Mouse (Mus musculus) frontal cortex, postnatal 25 days (tissue): Measurements from ENCODE around the gene N4bp2l2.
"Not testable (repeated sequence)": the region's sequence is repeated elsewhere in the genome, so short reads cannot be mapped to it uniquely, and the experiment has no call there.

Source experiments
- DNase-seq, 2 experiments: peaks; one replicate each; pipeline ENCODE4 v3.0.0; 2022; ENCODE audit warnings: low spot score in 2 of 2

N4bp2l2 gene

DNA sequence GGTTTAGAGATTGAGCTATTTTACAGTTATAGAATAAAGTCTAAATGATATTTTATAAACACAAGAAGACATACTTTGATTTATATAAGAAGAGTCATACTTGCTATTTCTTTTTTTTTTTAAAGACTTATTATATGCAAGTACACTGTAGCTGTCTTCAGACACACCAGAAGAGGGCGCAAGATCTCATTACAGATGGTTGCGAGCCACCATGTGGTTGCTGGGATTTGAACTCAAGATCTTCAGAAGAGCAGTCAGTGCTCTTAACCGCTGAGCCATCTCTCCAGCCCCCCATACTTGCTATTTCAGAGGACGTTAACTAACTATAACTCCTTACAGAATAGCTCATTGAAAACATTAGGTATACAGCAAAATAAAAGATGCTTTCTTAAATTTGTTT, 22.6 kb downstream of the N4bp2l2 start:
- DNase-seq, result not testable (repeated sequence)

DNA sequence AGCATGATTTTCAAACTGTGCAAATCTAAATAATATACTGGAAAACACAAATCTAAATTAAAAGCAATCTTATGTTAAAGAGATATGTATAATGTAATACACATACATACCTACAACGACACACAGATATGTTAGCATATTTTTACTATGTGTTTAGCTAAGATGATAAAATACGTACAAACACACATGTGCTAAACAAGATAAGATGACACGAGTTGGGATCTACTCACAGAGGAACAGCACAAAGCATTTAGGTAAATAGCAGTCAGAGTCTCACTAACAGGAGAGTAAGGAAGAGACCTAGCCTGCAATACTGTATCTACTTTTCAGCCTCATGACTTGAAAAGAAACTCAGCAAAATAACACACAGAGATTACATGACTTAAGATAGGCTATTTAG, 24.5 kb downstream of the N4bp2l2 start:
- no peak for DNase-seq

DNA sequence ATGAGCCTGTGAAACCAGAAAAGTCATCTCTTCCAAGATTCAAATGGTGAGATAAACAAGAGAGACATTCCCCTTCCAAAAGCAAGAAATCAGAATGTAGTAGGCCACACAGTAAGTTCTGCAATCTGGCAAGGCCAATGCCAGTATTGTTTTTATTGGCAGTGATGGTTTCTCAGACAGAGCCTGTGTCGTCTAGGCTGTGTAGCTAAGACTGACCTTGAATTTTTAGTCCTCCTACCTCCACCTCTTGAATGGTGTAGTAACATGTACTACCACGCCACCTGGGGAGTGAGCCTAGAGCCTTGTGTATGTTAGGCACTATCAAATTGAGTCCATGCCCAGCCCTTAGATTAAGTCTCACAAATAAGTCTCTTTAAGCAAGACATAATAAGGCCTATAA, 36.3 kb downstream of the N4bp2l2 start:
- DNase-seq, result no peak

DNA sequence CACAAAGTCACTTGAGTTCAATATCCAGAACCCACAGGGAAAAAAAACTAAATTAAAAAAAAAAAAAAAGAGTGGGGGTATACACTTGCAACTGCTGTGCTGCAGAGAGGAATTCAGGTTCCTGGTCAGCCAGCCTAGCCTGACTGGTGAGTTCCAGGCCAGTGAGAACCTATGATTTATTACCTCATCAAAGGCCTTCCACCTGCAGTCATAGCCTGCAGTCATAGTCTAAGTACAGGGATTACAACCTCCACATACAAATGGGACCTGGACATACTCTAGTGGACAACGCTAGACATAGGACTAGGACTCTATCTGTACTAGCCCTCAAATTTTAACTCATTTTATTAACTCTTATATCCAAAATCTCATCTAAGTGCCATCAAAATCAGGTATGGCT, 36.7 kb downstream of the N4bp2l2 start:
- no peak for DNase-seq

DNA sequence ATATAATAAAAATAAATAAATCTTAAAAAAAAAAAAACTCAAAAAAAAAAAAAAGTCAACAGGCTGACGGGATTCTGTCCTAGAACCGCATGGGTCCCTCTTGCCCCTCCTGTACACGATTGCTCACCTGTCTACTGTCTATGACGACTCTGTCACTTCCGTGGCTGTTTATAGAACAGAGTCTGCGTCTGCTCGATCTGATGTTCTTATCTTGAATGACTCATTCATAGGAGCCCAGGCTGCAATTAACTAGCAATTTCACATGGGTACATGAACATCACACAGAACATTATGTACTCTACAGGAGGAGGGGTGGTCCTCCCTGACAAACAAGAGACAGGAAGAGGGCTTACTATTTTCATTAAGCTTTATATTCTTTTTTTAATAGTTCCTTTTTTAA, 40.5 kb downstream of the N4bp2l2 start:
- DNase-seq, result no peak

DNA sequence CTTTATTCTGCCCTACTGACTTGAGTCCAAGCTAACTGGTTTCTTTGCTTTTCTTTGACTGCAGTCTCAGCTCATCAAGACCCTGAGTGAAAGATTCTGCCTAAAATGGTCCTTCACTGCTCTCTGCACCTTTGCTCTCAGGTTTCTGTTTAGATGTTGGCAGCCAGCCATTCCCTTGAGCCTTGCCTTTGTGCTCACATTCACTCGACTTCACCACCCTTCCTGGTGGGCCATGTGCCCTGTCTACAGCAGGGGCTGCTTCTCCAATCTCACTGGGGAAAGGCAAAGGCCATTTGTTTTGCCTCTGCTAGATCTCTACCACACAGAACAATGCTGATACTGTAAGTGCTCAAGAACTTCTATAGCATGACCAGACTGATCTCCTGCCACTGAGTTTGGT, 43.2 kb downstream of the N4bp2l2 start:
- no peak for DNase-seq

DNA sequence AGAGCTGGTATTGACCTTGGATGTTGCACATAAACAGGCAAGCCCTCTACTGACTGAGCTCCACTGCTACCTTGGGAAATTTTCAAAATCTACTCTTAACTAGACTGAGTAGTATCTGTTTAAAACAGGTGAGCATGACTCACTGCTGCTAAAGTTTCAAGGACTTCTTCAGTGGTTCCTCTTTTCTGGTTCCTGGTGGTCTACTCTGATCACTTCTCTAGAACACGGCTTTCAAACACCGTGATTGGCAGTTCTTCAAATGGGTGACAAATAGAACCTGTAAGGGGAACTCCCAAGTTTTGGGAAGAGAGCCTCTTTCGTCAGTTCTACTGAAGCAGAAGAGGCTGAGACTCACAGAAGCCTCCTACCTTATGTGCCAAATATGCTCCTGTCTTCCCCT, 44.4 kb downstream of the N4bp2l2 start:
- no peak for DNase-seq

DNA sequence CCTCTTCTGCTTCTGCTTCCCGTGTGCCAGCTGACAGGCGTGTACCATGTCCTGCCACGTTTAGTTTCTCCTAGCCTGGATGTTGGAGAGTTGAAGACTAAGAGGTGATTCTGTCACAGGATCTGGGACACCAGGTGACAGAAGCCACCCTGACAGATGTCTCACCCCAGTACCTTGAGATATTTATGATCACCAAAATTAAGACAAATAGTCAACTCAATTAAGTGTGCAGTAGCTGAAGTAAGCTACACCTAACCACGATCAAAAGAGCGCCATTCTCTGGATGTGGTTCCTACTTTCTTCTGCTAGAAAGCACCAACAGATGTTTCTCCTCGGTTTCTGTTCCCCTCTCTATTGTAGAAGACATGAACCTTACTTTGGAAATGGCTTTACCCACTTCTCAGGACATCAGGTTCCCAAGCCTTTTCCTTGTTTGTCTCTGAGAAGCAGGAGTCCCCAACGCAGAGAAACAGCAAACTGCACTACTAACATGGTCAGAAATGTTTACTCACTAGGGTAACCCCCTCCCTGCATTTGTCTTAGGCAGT, 45.3 kb downstream of the N4bp2l2 start:
- no peak for DNase-seq

DNA sequence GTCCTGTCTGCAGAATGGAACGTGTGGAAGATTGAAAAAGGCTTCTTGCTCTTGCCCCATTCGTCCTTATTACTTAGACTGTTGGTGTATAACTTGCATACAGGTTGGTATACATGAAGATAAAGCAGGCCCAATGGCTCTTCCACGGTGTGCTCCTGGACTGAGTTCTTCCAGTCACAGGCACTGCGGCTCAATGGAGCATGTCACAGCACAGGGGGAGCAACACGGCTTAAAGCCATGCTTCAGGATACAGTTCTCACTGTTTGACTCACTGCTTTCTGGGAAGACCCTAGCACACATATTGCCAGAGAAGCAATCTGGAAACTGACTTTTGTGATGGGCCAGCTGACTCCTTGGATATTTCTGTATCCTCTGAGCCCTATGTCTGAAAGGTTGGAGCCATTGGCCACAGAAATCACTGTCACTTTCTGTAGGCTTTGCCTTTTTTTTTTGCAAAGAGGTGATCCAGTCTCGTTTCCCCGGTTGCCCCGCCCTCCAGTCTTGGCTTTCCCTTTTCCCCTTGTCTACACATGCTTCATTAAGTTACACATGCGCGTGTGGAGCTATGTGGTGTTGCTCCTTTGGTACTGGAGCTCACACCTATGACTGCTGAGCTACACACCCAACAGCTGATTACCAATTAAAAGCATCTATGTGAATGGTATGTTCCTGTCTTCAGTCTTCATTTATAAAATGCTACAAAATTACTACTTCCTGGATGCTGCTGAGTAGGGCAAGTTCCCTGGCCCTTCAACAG, 47.2 kb downstream of the N4bp2l2 start:
- DNase-seq, result no peak

DNA sequence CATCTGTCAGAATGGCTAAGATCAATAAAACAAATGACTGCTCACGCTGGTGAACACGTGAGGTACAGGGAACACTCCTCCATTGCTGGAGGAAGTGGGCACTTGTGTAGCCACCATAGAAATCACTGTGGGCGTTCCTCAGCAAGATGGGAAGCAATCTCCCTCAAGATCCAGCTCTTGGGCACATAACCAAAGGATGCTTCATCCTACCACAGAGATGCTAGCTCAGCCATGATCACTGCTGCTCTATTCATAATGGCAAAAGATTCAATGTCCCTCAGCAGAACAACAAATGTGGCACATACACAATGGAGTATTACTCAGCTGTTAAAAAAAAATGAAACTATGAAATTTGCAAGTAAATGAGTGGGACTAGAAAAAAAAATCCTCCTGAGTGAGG, 49.3 kb downstream of the N4bp2l2 start:
- DNase-seq, result no peak

DNA sequence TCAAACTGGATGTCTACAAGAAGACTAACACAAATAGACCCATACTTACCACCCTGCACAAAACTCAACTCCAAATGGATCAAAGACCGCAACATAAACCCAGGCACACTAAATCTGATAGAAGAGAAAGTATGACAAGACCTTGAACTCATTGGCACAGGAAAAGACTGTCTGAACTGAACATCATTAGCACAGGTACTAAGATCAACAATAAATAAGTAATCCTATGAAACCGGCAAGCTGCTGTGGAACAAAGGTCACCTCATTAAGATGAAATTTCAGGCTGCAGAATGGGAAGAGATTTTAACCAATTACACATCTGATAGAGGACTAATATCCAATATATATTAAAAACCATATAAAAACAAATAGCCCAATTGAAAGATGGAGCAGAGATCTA, 49.8 kb downstream of the N4bp2l2 start:
- no peak for DNase-seq

DNA sequence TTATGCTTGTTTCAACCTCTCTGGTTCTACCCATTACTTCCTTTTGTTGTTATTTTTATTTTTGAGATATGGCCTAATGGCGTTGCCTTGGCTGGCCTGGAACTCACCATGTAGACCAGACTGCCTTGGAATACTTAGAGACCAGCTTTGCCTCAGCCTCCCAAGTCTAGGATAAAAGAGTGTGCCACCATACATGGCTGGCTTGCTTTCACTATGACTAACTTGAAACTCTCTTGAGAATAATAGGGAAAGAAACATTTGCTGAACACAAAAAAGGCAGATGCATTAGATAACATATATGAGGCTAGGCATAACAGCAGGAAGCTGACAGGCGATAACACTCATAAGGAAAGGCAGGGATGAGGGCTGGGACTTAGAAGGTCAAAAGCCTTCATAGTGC, 51.9 kb downstream of the N4bp2l2 start:
- no peak for DNase-seq

DNA sequence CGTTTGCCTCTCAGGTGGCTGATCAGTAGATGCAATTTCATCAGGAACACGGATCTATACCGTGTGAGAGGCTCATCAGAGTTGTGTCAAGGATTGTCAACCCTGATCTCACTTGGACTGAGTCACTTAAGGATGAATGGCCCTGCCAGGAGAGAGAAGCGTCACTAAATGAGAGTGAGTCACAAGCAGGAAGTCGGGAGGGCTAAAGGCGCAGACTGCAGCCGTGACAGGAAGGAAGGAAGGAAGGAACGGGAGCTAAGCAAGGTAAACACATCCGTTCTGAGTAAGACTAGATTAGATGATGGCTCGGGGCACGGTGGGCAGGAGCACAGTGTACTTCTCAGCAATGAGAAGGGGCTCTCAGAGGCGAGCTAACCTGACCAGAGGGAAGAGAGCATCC, 54.3 kb downstream of the N4bp2l2 start:
- DNase-seq, result peak in 1 of 2 experiments; percentile 15

DNA sequence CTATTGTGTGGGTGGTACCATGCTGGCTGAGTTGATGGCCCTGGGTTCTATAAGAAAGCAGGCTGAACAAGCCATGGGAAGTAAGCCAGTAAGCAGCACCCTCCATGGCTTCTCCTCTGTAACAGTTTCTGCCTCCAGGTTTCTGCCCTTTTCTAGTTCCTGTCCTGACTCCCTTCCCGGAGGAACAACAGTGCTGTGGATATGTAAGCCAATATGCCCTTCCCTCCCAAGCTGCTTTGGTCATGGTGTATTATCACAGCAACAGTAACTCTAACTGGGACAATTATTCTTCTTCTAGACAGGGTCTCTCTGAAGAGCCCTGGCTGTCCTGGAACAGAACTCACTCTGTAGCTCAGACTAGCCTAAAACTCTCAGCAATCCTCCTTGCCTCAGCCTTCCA, 54.8 kb downstream of the N4bp2l2 start:
- no peak for DNase-seq

DNA sequence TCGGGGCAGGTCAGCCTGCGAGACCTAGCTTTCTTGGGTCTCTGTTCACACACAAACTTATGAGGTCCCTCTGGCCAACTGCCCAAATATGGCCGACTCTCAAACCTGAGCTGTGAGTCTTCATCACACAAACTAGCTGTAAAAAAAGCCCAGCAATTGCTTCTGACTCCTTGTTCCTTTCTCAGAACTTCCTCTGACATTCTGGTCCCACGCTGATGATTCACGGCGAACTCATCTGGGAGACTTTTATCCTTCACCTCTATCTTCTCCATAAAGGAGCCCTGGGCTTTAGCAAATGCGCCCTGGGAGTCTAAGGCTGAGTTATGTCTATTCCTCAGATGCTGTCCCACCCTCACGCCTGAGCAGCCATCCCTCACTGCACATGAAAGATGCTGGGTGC, 58.4 kb downstream of the N4bp2l2 start:
- DNase-seq, result no peak

DNA sequence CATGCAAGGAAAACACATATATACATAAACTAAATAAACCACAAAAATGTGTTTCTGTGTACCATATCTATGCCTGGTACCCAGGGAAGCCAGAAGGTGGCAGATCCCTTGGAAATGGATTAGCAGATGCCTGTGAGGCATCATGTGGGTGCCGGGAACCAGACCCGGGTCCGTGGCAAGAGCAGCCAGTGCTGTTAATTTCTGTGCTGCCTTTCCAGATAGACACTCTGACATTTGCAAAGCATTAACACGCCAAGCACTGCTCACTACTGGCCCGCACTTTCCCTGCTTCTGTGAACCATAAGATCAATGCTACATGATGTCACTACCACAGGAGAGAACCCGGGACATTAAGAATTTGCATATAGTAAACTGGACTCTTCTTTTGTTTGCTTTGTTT, 59.9 kb downstream of the N4bp2l2 start:
- no peak for DNase-seq

DNA sequence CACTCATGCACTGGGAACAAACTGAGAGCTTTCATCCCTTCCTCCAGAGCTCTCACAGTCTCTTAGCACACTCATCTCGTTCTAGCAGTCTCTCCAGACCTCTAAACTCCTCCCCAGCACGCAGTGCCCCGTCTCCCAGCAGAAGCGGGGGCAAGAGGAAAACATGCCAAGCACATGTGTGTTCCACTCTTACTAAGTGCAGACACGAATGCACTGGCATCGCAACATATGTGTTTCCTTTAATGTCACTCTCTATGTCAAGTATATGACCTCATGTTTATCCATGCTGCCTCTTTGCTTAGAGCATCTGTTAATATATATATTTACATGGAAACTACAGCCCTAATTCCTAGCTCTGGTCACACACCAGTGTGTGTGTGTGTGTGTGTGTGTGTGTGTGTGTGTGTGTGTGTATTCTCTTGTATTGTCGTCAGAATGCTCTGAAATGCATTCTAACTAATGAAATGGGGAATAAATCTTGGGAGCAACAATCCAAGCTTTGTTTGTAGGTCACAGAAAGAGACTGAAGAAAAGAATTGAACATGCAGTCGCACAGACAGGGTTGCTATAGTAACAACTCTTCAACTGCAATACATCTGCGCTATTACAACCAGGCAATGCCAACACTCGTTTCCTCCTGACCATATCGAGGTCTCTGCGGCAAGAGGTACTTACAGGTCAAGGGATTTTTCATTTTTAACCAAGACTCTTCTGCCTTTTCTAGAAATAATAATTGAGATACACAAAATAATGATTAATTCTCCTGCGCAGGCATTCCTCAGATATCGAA, 64.3 kb downstream of the N4bp2l2 start:
- DNase-seq, result no peak

DNA sequence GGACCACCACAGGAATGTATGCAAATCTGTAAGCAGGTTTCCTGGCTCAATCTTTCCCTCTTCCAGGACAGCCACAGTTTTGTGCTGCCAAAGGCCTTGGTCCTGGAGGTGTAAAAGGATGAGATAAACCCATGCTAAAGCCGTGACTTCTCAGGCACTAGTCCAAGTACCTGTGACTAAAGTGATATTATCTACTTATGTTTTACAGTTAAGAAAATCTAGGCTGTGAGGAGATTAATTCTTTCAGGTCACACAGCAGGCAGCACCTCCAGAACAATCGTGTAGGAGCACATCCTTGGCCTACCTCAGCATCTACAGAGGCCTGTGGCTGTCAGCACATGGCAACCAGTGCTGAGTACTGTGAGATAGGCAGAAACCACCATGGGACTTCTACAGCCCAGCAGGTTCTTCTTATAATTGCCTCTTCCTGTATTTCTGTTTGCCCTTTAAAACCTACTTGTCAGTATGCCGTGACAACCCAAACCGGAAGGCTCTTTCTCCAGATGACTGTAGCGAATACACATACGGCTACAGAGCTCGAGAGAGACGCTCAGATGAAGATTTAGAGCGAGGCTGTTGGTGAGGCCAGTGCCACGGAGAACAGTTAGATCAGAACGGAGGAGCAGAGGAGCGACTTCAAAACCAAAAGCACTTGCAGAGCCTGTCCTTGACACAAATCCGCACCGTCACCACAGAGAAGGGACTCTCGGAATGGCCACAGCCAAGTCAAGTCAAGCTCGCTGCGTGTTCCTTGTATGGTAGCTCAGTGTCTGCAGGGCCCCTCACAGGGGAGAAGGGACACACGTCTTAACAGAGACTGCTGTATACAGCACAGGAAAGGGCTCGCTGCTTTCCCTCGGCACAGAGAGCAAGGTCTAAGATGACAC, 65.2 kb downstream of the N4bp2l2 start:
- DNase-seq, result no peak

DNA sequence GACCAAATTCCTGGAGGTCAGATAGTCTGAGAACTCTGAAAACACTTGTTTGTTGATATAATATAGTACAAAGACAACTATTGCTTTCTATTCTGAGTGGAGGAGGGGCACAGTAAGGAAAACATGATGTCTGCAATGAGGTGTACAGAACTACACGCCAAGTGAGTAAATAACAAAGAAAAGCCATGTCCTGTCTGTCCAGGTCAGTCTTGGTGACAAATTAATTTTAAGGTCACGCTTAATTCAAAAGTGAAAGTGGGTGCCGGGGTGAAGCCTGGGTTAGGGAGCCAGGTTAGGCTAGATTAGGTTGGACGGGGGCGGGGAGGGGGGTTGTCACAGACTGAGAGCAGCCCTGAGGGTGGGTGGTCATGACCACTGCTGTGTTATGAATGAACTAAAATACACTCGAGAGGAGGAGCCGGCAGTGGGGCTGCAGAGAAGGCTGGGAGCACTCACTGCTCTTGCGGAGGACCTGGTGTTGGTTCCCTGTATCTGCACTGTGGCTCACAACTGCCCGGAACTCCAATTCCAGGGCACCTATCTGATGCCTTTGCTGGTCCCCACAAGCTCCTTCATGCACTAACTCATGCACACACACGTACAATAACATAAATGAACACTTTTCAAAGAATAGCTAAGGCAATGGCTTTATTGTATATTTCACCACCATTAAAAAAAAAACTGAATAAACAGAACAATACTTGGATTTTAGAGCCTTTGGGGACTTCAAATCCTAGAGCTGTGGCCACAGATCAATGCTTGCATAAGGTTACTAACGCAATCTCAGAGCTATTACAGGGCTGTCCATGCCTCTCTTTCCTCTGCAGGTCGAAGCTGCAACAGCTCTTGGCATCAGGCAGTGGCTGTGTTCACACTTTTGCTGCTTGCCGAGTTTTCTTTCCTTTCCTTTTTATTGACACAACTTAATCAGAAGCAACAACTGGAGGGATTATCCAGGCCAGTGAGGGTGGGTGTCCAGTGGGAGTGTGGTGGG, 66.4 kb downstream of the N4bp2l2 start:
- DNase-seq, result no peak

DNA sequence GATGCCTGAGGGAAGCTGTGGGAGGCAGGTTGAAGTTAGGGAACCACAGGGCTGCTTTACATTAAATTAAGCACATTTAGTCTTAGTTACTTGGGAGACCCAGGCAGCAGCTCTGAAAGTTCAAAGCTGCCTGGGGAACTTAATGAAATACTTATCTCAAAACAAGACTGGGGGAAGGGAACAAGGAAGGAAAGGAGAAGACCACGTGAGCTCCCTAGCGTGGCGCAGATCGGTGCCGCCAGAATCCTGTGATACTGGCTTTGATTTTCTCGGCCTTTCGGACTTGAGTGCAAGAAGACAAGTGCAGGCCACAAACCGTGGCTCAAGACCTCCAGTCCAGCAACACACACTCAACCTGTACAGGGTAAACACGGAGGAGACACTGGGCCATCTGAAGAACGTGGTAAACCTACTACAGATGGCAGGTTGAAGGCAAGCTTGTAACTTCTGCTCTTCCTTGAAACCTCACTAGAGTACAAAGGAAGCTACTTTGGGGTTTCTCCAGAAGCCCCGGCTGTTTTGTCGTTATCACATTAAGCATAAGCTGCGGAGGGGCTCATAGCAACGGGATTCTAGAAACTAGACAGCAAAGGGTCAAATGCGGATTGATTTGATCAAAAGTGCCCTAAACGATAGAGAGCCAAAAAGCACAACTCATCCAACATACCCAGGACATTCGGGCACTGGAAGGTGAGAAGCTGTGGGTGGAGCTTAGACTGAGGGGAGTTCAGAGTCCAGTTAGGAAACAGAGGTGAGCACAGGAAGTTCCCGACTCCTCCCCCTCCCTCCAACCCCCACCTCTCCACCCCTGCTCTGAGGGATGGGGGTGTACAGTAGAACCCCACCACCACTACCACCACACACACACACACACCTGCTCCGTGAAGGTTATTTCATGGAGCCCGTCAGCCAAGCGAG, 67.5 kb downstream of the N4bp2l2 start:
- DNase-seq, result no peak
